Mouse (Mus musculus) embryonic stem cell, embryonic (primary cell): Measurements from ENCODE around the gene Gm20830.
"Not testable (repeated sequence)": the region's sequence is repeated elsewhere in the genome, so short reads cannot be mapped to it uniquely, and the experiment has no call there.

Source experiments
- CTCF ChIA-PET, 4 experiments: fragments of 300-600 bp in 2 of 4; fragments of 350-600 bp in 2 of 4; sonication (Branson Sonifier 250); formaldehyde crosslinking; loops; one replicate each; lab custom pipeline; 2022; ENCODE audit warnings: inconsistent platforms in 2 of 4; lab: Charles Lee
- POLR2A ChIA-PET, 4 experiments: fragments of 300-600 bp in 2 of 4; fragments of 350-600 bp in 2 of 4; sonication (Branson Sonifier 250); formaldehyde crosslinking; loops; one replicate each; lab custom pipeline; 2022; ENCODE audit warnings: antibody characterized with exemption in 4 of 4, inconsistent platforms in 1 of 4; lab: Charles Lee

Gm20830 gene

GRCm38 (mm10) chrY:6918182-6918581 is at the start of gene Gm20830:
TSS of gene Gm20830 (minus strand) at chrY:6918282.
- POLR2A ChIA-PET, CTCF ChIA-PET: not testable (repeated sequence)
